Mouse (Mus musculus) ES-Bruce4 (cell line): Measurements from ENCODE around the gene Kcnip1.

Experiments
- CTCF ChIP-seq: IDR thresholded peaks from one replicate; pipeline ENCODE4 v1.8.1; 2011; ENCODE audit warnings: low read depth, low read length
- POLR2A ChIP-seq: IDR thresholded peaks from one replicate; pipeline ENCODE4 v1.8.1; 2011; ENCODE audit warnings: low read length; ENCODE audit not compliant: insufficient read depth

GRCm38 (mm10) chr11:33925778-33926177, 67.2 kb downstream of the Kcnip1 start:
- TF ChIP-seq POLR2A (no peak), CTCF (no peak)
